Mouse (Mus musculus): ENCODE measurements at regions not wholly inside any gene's neighbourhood (a gene's known extent, or its start where the extent isn't known, plus 50 kb on each side); places are given as distances from the start of the nearest gene placed in this dataset.

DNA sequence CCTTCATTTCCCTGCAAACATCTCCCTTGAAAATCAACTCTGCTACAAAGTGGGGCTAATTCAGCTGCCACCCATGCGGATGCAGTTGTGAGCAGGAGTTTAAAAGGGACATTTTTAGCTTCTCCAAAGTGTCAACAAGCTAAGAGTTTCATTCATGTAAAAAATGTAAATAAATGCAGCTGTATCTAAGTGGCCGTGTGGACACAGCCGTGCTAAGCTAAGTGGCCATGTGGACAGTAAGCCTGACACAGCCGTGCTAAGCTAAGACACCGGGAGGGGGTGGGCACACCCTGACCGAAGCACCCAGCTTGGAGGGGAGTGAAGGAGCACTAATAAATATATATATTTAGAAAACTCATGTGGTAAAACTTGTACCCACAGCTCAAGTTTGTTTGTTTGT, 52.6 kb upstream of the Cnih3 start:
- no peak for DNase-seq (ENCODE audit: low read depth)

DNA sequence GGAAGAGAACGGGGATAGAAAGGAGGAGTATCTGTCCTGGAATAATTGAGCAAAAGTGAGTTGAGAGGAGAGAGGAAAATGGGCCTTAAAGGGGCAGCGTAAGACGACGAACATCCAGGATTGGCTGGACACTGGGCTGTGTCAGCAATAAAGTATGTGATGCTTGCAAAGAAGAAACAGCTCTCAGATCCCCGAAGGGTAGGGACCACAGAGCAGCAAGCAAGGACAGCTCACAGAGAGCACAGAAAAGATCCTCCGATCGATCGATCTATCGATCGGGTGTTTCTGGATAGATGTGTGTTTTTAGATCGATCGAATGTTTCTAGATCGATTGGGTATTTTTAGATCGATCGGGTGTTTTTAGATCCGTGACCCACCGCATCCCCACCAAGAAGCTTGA, 50.3 kb upstream of the Cnih3 start:
- DNase-seq (ENCODE audit: low read depth): no peak
